Mouse (Mus musculus): ENCODE measurements at regions not wholly inside any gene's neighbourhood (a gene's known extent, or its start where the extent isn't known, plus 50 kb on each side); places are given as distances from the start of the nearest gene placed in this dataset.

DNA sequence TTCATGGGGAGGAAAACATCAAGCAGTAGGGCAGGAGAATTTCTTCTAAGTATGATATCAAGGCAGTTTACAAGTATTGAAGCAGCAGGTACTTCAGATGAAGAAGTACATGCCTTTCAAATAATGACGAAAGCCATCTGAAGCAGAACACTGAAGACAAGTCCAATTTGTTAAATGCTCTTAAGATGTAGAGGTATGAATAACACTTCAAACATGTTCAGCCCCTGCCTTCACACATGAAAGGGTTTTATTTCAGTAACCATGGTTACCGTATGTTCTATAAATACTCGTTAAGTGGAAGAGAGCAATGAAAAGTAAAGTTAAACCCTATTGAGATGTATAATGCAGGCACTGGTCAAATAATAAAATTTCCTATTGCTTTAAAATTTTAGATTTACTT lies 101.8 kb downstream of the Mospd2 start:
- no peak for DNase-seq (ENCODE audit: low read depth)

- no peak for DNase-seq (ENCODE audit: low read depth)
Observed at GRCm38 (mm10) chrX:164840393-164840792, 139.8 kb downstream of the Mospd2 start.

- DNase-seq (ENCODE audit: low read depth): no peak
Observed at GRCm38 (mm10) chrX:164820906-164821305, 159.3 kb downstream of the Mospd2 start.

GRCm38 (mm10) chrX:164787293-164787692 lies 192.9 kb downstream of the Mospd2 start:
- DNase-seq (ENCODE audit: low read depth): peak; percentile 1

- no peak for DNase-seq (ENCODE audit: low read depth)
Observed at GRCm38 (mm10) chrX:164764919-164765318, 215.3 kb downstream of the Mospd2 start.

GRCm38 (mm10) chrX:164763764-164764445 lies 216.3 kb downstream of the Mospd2 start:
- no peak for DNase-seq (ENCODE audit: low read depth)

- no peak for DNase-seq (ENCODE audit: low read depth)
Observed at GRCm38 (mm10) chrX:164745552-164746217, 234.5 kb downstream of the Mospd2 start.

All from NIH3T3 (cell line).